Mouse (Mus musculus): ENCODE results near the gene Dcun1d3. TPM values are rescaled to one million over a fixed set of nuclear protein-coding genes. Genes with fewer than 3 reads are reported as not detected.

Dcun1d3 gene
- polyA plus RNA-seq, 1 experiment, result 7.9 TPM

GRCm38 (mm10) chr7:119906523-119907215, 10.6 kb upstream of the Dcun1d3 start:
- TF ChIP-seq CTCF (IDR thresholded peaks at IDR 0.05; ENCODE audit: control insufficient read depth, insufficient read depth, low read length), result no peak
- no peak for TF ChIP-seq POLR2A (IDR thresholded peaks at IDR 0.05; ENCODE audit: borderline replicate concordance, control insufficient read depth, low read depth, low read length)
- no peaks in the 10 kb centered on the region for H3K4me1 ChIP-seq (ENCODE audit: control insufficient read depth, insufficient read depth, low read length)
- no peak overlapping the region for H3K4me3 ChIP-seq (replicated peaks; ENCODE audit: control insufficient read depth, low read depth, low read length)
- H3K27ac ChIP-seq (ENCODE audit: control insufficient read depth, insufficient read depth, low read depth, low read length, poor library complexity), result no peak overlapping the region
- WGBS, result 80% methylated on average over 3 of the region's 3 CpGs

GRCm38 (mm10) chr7:119899386-119900057, 3.4 kb upstream of the Dcun1d3 start:
- Histone ChIP-seq H3K4me3 (replicated peaks; ENCODE audit: control insufficient read depth, low read depth, low read length) (no peak overlapping the region), H3K4me1 (ENCODE audit: control insufficient read depth, insufficient read depth, low read length) (no peaks in the 10 kb centered on the region; the same call in 1 of the 2 replicates), H3K27ac (ENCODE audit: control insufficient read depth, insufficient read depth, low read depth, low read length, poor library complexity) (no peak overlapping the region)
- WGBS, result 23% methylated on average over 3 of the region's 3 CpGs
- no peak for TF ChIP-seq POLR2A (IDR thresholded peaks at IDR 0.05; ENCODE audit: borderline replicate concordance, control insufficient read depth, low read depth, low read length)
- no peak for TF ChIP-seq CTCF (IDR thresholded peaks at IDR 0.05; ENCODE audit: control insufficient read depth, insufficient read depth, low read length)

- TF ChIP-seq CTCF (IDR thresholded peaks at IDR 0.05; ENCODE audit: control insufficient read depth, insufficient read depth, low read length) (no peak), POLR2A (IDR thresholded peaks at IDR 0.05; ENCODE audit: borderline replicate concordance, control insufficient read depth, low read depth, low read length) (no peak)
- WGBS, result 73% methylated on average over 1 of the region's 1 CpGs
- Histone ChIP-seq H3K27ac (ENCODE audit: control insufficient read depth, insufficient read depth, low read depth, low read length, poor library complexity) (no peak overlapping the region), H3K4me1 (ENCODE audit: control insufficient read depth, insufficient read depth, low read length) (no peaks in the 10 kb centered on the region; the same call in 1 of the 2 replicates), H3K4me3 (replicated peaks; ENCODE audit: control insufficient read depth, low read depth, low read length) (no peak overlapping the region)
Measured at GRCm38 (mm10) chr7:119898247-119898856, 2.3 kb upstream of the Dcun1d3 start.

- no peak overlapping the region for H3K27ac ChIP-seq (ENCODE audit: control insufficient read depth, insufficient read depth, low read depth, low read length, poor library complexity)
- 75% methylated on average over 8 of the region's 8 CpGs for WGBS
- no peak for TF ChIP-seq POLR2A (IDR thresholded peaks at IDR 0.05; ENCODE audit: borderline replicate concordance, control insufficient read depth, low read depth, low read length)
- TF ChIP-seq CTCF (IDR thresholded peaks at IDR 0.05; ENCODE audit: control insufficient read depth, insufficient read depth, low read length), result no peak
- H3K4me1 ChIP-seq (ENCODE audit: control insufficient read depth, insufficient read depth, low read length), result no peaks in the 10 kb centered on the region; the same call in 1 of the 2 replicates
- H3K4me3 ChIP-seq (replicated peaks; ENCODE audit: control insufficient read depth, low read depth, low read length), result no peak overlapping the region
Measured at GRCm38 (mm10) chr7:119897521-119898109, 1.5 kb upstream of the Dcun1d3 start.

GRCm38 (mm10) chr7:119894818-119895544, 1.1 kb downstream of the Dcun1d3 start:
- H3K4me1 ChIP-seq (ENCODE audit: control insufficient read depth, insufficient read depth, low read length), result no peaks in the 10 kb centered on the region; the same call in 1 of the 2 replicates
- peak overlapping the region; percentile 22; the same call in 1 of the 2 replicates for H3K27ac ChIP-seq (ENCODE audit: control insufficient read depth, insufficient read depth, low read depth, low read length, poor library complexity)
- peak overlapping the region; percentile 74 for H3K4me3 ChIP-seq (replicated peaks; ENCODE audit: control insufficient read depth, low read depth, low read length)
- whole genome bisulfite sequencing, result 1% methylated on average over 14 of the region's 15 CpGs
- TF ChIP-seq POLR2A (IDR thresholded peaks at IDR 0.05; ENCODE audit: borderline replicate concordance, control insufficient read depth, low read depth, low read length), result no peak

- H3K4me1 ChIP-seq (ENCODE audit: control insufficient read depth, insufficient read depth, low read length), result no peaks in the 10 kb centered on the region; the same call in 1 of the 2 replicates
- no peak overlapping the region for H3K27ac ChIP-seq (ENCODE audit: control insufficient read depth, insufficient read depth, low read depth, low read length, poor library complexity)
- no peak overlapping the region for H3K4me3 ChIP-seq (replicated peaks; ENCODE audit: control insufficient read depth, low read depth, low read length)
- 77% methylated on average over 4 of the region's 4 CpGs for WGBS
- TF ChIP-seq CTCF (IDR thresholded peaks at IDR 0.05; ENCODE audit: control insufficient read depth, insufficient read depth, low read length) (no peak), POLR2A (IDR thresholded peaks at IDR 0.05; ENCODE audit: borderline replicate concordance, control insufficient read depth, low read depth, low read length) (no peak)
Measured at GRCm38 (mm10) chr7:119892742-119893141, 3.4 kb downstream of the Dcun1d3 start.

- H3K4me3 ChIP-seq (replicated peaks; ENCODE audit: control insufficient read depth, low read depth, low read length), result no peak overlapping the region
- TF ChIP-seq CTCF (IDR thresholded peaks at IDR 0.05; ENCODE audit: control insufficient read depth, insufficient read depth, low read length) (no peak), POLR2A (IDR thresholded peaks at IDR 0.05; ENCODE audit: borderline replicate concordance, control insufficient read depth, low read depth, low read length) (no peak)
- no peaks in the 10 kb centered on the region; the same call in 1 of the 2 replicates for H3K4me1 ChIP-seq (ENCODE audit: control insufficient read depth, insufficient read depth, low read length)
- H3K27ac ChIP-seq (ENCODE audit: control insufficient read depth, insufficient read depth, low read depth, low read length, poor library complexity), result no peak overlapping the region
- WGBS, result 92% methylated on average over 1 of the region's 1 CpGs
Measured at GRCm38 (mm10) chr7:119892198-119892597, 3.9 kb downstream of the Dcun1d3 start.

All from bone marrow, adult 2 months (tissue).